Mouse (Mus musculus) embryo, embryonic 11 days (tissue): ENCODE results near the gene Aldh8a1.
"Not testable (repeated sequence)": the region's sequence is repeated elsewhere in the genome, so short reads cannot be mapped to it uniquely, and the experiment has no call there.

Source experiments
- DNase-seq: peaks from one replicate; pipeline ENCODE4 v3.0.0-alpha.2; 2015

Gene Aldh8a1

GRCm38 (mm10) chr10:21369586-21369985 is 7.5 kb upstream of the Aldh8a1 start:
- DNase-seq = no peak

DNA sequence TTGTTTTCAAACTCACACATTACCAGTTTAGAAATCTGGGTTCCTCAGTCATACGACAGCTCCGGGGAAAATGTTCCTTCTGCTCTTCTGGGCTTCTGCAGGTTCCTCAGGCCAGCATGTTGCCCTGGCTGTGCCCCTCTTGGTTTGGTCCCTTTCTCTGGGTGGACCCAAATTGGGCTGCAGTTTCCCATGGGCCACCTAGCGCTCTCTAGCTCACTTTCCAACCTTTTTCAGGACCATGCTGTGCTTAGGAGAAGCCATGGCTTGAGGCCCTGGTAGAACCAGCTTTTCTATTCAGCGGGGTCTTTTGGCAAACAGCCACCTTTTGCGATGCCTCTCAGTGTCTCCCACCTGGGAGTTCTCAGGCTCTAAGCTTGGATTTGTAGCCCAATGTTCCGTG is 4.8 kb upstream of the Aldh8a1 start:
- no peak for DNase-seq

GRCm38 (mm10) chr10:21378196-21378944 is 1.3 kb downstream of the Aldh8a1 start:
- DNase-seq = peak; percentile 22

GRCm38 (mm10) chr10:21382914-21383313 is 5.8 kb downstream of the Aldh8a1 start:
- DNase-seq = peak; percentile 80

- no peak for DNase-seq
Observed at GRCm38 (mm10) chr10:21385111-21385663, 8.1 kb downstream of the Aldh8a1 start.

DNA sequence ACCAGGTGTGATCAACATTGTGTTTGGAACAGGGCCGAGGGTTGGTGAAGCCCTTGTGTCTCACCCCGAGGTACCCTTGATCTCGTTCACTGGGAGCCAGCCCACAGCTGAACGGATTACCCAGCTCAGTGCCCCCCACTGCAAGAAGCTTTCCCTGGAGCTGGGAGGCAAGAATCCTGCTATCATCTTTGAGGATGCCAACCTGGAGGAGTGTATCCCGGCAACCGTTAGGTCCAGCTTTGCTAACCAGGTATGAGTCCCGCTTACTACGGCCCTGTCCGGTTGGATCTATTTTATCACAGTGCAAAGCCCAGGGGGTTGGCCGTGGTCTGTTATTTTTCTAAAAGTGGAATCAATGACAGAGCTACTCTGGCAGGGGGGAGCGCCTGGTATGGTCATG is 12.0 kb downstream of the Aldh8a1 start:
- no peak for DNase-seq

DNA sequence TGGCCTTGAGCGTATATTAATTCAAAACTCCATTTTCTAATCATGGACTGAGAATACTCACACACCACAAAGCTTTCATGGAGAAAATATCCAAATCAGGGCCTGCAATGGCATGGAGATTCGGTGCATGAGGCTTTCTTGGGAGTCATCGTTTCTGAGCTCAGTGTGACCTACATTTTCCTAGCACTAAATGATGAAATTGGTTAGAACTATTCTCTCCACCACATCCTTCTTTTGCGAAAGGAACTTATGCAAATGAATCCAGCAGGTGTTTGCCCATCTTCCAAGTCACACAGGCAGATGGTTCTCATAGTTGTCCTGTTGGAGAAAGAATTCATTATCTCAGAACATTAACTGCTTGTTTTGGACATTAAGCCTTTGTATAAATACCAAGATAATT is 13.3 kb downstream of the Aldh8a1 start:
- DNase-seq = no peak

- DNase-seq = no peak
Observed at GRCm38 (mm10) chr10:21391286-21391685, 14.2 kb downstream of the Aldh8a1 start.

DNA sequence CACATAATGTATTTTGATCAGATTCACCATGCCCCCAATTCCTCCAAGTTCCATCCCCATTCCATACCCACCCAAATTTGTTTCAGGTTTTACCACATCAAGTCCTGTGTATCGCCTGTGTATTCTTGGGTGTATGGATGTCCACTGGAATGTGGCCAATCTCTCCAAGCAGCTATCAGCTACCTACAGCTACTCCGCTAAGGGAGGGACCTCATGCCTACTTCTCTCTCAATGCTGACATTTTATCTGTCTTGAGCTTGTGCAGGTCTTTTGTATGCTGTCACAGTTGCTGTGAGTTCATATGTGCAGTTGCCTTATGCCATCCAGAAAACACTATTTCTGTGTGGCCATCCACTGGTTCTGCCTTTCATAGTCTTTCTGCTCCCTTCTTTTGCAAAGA is 16.3 kb downstream of the Aldh8a1 start:
- no peak for DNase-seq

GRCm38 (mm10) chr10:21395426-21396139 is 18.5 kb downstream of the Aldh8a1 start:
- no peak for DNase-seq

- DNase-seq = not testable (repeated sequence)
Observed at GRCm38 (mm10) chr10:21398873-21399425, 21.9 kb downstream of the Aldh8a1 start.

GRCm38 (mm10) chr10:21399622-21400021 is 22.5 kb downstream of the Aldh8a1 start:
- no peak for DNase-seq

DNA sequence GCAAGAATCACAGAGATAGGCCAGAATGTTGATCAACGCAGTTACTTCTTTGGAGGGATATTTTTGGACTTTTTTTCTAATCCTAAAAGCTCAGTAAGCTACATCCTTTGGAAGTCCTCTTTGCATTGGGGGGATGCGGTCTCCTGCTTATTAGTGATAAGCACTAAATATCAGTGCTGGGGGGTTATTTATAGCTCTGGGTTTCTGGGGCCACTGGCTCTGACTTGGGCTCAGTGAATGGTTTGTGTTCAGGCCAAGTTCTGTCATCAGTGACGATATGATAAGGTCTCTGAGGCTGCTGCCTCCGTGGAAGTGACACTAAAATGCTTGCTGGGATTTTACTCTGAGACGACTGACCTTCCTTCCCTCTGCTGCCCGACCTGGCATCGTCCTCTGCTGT is 22.9 kb downstream of the Aldh8a1 start:
- no peak for DNase-seq

DNA sequence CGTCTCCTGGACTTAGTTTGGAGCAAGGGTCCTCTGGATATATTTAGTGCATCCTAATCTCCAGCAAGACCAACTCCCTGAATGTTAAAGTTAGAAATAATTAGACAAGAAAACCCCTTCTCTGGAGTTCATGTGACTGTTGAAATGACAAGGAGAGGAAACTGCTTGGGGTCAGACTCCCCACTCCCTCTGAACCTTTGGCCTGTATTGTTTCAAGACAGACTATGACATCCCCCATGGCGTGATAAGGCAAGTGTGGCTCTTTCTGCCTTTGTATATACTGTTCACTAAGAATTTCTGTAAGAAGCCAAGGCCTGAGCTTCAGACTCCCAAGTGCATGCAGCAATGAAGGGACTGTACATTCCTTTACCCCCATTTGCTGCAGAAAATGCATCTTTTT is 23.4 kb downstream of the Aldh8a1 start:
- no peak for DNase-seq

- DNase-seq = no peak
Observed at GRCm38 (mm10) chr10:21401259-21401658, 24.2 kb downstream of the Aldh8a1 start.

- no peak for DNase-seq
Observed at GRCm38 (mm10) chr10:21404822-21405221, 27.7 kb downstream of the Aldh8a1 start.

- DNase-seq = no peak
Observed at GRCm38 (mm10) chr10:21405707-21406534, 28.8 kb downstream of the Aldh8a1 start.

- DNase-seq = no peak
Observed at GRCm38 (mm10) chr10:21410711-21411110, 33.6 kb downstream of the Aldh8a1 start.

- no peak for DNase-seq
Observed at GRCm38 (mm10) chr10:21411621-21412205, 34.6 kb downstream of the Aldh8a1 start.

GRCm38 (mm10) chr10:21415031-21415430 is 37.9 kb downstream of the Aldh8a1 start:
- DNase-seq = no peak

GRCm38 (mm10) chr10:21416184-21416583 is 39.1 kb downstream of the Aldh8a1 start:
- no peak for DNase-seq

DNA sequence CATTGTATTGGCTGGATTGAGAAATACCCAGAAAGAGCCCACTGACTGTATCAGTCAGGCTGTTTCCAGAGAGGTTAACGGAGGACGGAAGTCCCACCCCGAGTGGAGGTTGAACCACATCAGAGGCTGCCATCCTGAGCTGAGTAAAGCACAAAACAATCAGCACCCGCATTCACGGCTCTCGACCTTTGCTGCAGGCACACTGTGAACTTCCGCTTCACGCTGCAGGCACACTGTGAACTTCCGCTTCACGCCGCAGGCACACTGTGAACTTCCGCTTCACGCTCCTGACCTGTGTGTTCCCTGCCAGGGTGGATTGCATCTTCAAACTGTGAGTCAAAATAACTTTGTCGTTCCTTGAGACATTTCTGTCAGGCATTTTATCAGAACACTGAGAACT is 42.1 kb downstream of the Aldh8a1 start:
- no peak for DNase-seq
